Mouse (Mus musculus) bone marrow macrophage, adult 2 months (primary cell): ENCODE data around the gene Sart3.

ENCODE experiments used
- CTCF ChIP-seq: IDR thresholded peaks from 2 replicates; pipeline ENCODE4 v1.5.1; 2012; ENCODE audit warnings: low read depth, mild to moderate bottlenecking, low read length, moderate library complexity
- POLR2A ChIP-seq: IDR thresholded peaks from 2 replicates; pipeline ENCODE4 v1.6.1; 2012; ENCODE audit warnings: mild to moderate bottlenecking, low read depth, low read length, borderline replicate concordance

DNA sequence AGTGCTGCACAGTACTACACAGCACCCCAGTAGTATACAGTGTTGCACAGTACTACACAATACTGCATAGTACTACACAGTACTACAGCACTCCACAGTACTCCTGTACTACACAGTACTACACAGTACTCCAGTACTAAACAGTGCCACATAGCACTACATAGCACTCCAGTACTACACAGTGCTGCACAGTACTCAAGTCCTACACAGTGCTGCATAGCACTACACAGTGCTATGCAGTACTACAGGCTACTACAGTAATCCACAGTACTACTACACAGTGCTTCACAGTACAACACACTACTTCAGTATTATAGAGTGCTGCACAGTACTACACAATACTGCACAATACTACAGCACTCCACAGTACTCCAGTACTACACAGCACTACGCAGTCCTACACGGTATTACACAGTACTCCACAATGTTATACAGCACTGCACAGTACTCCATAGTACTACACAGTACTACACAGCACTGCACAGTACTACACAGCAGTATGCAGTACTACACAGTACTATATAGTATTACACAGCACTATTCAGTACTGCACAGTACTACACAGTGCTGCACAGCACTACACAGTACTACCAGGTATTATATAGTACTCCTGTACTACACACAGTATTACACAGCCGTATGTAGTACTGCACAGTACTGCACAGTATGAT lies 7.9 kb upstream of the Sart3 start:
- TF ChIP-seq POLR2A (no peak), CTCF (no peak)
